Mouse (Mus musculus) embryonic fibroblast, embryonic 13.5 days (primary cell): ENCODE results near the gene Mrps21. TPM values are rescaled to one million over a fixed set of nuclear protein-coding genes. Genes with fewer than 3 reads are reported as not detected.
"Not testable (repeated sequence)": the region's sequence is repeated elsewhere in the genome, so short reads cannot be mapped to it uniquely, and the experiment has no call there.

ENCODE experiments used
- H3K27ac ChIP-seq: 2 replicates; pipeline ENCODE4 v1.5.1; 2012; ENCODE audit warnings: low read length, control low read depth, inconsistent platforms; ENCODE audit not compliant: insufficient read depth
- H3K4me1 ChIP-seq: 2 replicates; pipeline ENCODE4 v1.6.1; 2011; ENCODE audit warnings: low read length; ENCODE audit not compliant: control insufficient read depth, insufficient read depth
- H3K4me3 ChIP-seq: 2 replicates; pipeline ENCODE4 v1.5.1; 2011; ENCODE audit warnings: mild to moderate bottlenecking, control low read depth, low read length; ENCODE audit not compliant: insufficient read depth
- CTCF ChIP-seq: IDR thresholded peaks from 2 replicates; pipeline ENCODE4 v1.5.1; 2011; ENCODE audit warnings: mild to moderate bottlenecking, control low read depth, low read length, moderate library complexity, borderline replicate concordance; ENCODE audit not compliant: insufficient read depth
- POLR2A ChIP-seq: IDR thresholded peaks from 2 replicates; pipeline ENCODE4 v1.6.1; 2011; ENCODE audit warnings: low read depth, mild to moderate bottlenecking, control low read depth, low read length, moderate library complexity
- polyA plus RNA-seq: library from polyadenylated mRNA; stranded (reverse); fragments of >200 nt; gene quantifications from 2 replicates; pipeline ENCODE4 v1.2.4, GENCODE M21; 2011; ENCODE audit warnings: low read depth; ENCODE audit not compliant: missing spikeins, insufficient read length

Mrps21 gene
- 171 and 236 TPM in 2 replicates for polyA plus RNA-seq

DNA sequence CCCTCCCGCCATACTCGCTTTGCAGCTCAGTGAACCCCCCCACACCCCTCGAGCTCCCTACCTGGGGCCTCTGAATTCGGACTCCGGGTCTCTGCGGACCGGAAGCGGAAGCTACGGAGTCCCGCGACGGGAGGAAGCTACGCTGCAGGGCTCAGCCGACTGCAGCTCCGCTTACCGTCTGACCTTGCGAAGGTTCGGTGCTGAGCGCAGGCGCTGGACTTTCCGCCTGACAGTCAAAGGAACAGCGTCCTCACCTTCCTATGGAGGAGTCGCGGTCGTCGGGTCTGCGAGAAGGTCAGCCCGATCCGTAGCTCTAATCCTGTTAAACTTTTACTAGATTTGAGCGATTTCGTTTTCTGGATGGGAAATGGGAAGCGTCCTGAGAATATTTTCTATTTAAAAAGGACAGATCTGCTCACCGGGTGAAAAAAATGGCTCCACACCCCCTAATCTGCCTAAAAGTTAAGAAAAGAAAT is at the start of gene Mrps21:
TSS of gene Mrps21 (minus strand) at position 128 of the 476 bp plus-strand sequence.
- TF ChIP-seq POLR2A (peak; percentile 96), CTCF (no peak)
- H3K4me1 ChIP-seq: no peaks in the 10 kb centered on the region
- peak within 1 kb of the TSS; percentile 84 for H3K4me3 ChIP-seq
- peak within 1 kb of the TSS; percentile 65 for H3K27ac ChIP-seq

DNA sequence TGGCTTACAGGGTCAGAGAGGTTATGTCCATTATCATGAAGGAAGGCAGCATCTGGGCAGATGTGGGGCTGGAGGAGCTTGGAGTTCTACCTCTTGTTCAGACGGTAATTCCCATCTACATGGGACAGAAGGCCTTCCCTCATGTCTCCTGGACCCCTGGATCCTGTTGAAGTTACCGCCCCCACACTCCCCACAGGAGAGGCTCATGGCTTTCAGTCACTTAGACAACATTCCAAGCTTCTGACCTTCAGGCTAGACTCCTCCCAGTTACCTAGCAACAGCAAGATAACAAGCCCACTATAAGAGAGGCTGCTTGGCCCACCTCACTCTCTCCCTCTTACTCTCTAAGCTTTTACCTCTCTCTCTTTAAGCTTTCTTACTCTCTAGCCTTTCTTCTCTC is 49.2 kb upstream of the Mrps21 start:
- not testable (repeated sequence) for H3K4me3 ChIP-seq, H3K4me1 ChIP-seq, H3K27ac ChIP-seq

GRCm38 (mm10) chr3:95916760-95917159 is 45.4 kb upstream of the Mrps21 start:
- no peak for TF ChIP-seq POLR2A
- no peak for TF ChIP-seq CTCF

DNA sequence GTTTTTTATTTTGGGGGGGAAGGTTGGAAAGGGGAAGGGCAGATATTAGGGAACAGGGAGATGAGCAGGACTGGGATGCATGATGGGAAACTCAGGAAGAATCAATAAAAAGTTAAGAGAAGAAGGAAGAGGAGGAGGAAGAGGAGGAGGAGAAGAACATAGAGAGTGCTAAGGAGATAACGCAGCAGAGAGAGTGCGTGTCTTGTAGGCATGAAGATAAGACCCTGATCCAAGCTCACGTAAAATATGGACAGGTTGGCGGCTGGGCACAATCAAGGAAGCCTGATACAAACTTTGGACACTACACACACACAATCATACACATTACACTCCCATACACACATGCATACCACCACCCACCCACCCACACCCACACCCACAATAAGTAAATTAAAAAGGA is 43.4 kb upstream of the Mrps21 start:
- H3K4me1 ChIP-seq: no peaks in the 10 kb centered on the region
- no peak overlapping the region for H3K4me3 ChIP-seq
- no peak overlapping the region for H3K27ac ChIP-seq
- TF ChIP-seq POLR2A (no peak), CTCF (no peak)

More at GRCm38 (mm10) chr3:95916760-95917159, 45.4 kb upstream of the Mrps21 start:
- no peak overlapping the region for H3K27ac ChIP-seq
- H3K4me1 ChIP-seq: no peaks in the 10 kb centered on the region
- H3K4me3 ChIP-seq: no peak overlapping the region

DNA sequence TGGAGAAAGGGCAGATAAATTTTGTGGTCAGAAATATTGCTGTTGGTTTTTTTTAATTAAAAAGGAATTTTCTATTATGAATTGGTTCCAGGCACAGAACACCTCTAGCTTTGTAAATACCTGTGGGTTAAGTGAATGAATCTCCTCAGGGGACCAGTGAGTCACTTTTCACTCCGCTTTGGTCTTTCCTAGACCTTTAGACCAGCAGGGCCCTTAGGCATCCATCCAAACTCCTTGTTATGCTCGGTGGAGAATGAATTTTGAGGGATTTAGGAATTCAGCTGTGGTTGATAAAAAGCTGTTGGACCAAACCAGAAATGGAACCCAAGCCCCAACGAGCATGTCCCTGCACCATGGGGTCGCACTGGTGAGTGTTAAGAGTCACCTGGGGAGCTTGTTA is 36.3 kb upstream of the Mrps21 start:
- no peak overlapping the region for H3K4me3 ChIP-seq

DNA sequence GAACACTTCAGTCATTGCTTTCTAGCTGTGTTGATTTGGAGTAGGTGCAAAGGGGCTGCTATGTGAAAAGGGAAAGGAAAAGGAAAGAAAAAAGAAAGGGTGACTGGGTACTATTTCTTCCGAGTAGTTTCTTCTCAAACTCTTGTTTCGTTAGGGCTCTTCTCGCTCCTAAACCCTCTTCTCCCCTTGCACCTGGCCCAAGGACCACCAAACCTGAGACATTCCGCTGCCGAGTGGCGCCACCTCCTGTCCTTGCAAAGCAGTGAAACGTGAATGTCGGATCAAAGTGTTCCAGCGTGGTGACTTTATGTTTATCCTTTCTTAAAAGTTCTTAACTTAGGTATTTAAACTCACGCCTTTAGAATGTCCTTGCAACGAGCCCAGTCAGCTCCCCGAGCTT is 35.5 kb upstream of the Mrps21 start:
- Histone ChIP-seq H3K27ac (no peak overlapping the region), H3K4me3 (no peak overlapping the region), H3K4me1 (no peaks in the 10 kb centered on the region)
- TF ChIP-seq CTCF (peak; percentile 90), POLR2A (no peak)

More for the DNA sequence above, 36.3 kb upstream of the Mrps21 start:
- no peak overlapping the region for H3K27ac ChIP-seq
- H3K4me1 ChIP-seq: no peaks in the 10 kb centered on the region
- TF ChIP-seq POLR2A (no peak), CTCF (no peak)

DNA sequence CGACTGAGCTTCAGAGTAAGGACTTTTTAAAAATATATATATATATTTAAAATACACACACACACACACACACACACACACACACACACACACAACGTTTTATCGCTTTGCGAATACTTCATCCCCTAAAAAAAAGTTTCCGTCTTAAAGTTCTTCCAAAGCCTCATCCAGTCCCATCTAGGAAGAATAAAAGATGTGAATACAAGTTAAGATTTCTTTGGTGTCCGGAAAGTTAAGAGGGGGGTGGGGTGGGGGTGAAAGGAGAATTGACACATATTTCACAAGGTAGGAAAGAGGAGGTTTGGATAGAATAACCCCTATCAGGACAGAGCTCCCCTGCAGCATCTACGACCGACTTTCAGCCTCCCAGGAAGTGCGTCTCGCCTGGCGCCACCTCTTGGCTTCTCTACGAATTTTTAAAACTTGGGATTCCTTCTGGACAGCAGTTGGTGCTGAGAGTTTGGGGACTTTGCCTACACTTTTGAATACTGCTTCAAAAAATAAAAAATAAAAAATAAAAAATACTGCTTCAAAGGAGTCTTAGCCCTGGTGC is 34.7 kb upstream of the Mrps21 start:
- no peaks in the 10 kb centered on the region for H3K4me1 ChIP-seq
- TF ChIP-seq CTCF (peak; percentile 67; the same call in 1 of the 2 replicates), POLR2A (no peak)
- H3K4me3 ChIP-seq: peak overlapping the region; percentile 17; the same call in 1 of the 2 replicates
- no peak overlapping the region for H3K27ac ChIP-seq

GRCm38 (mm10) chr3:95905146-95905939 is 34.0 kb upstream of the Mrps21 start:
- no peak overlapping the region for H3K27ac ChIP-seq
- H3K4me3 ChIP-seq: peak overlapping the region; percentile 17
- TF ChIP-seq CTCF: no peak
- no peak for TF ChIP-seq POLR2A
- H3K4me1 ChIP-seq: no peaks in the 10 kb centered on the region

DNA sequence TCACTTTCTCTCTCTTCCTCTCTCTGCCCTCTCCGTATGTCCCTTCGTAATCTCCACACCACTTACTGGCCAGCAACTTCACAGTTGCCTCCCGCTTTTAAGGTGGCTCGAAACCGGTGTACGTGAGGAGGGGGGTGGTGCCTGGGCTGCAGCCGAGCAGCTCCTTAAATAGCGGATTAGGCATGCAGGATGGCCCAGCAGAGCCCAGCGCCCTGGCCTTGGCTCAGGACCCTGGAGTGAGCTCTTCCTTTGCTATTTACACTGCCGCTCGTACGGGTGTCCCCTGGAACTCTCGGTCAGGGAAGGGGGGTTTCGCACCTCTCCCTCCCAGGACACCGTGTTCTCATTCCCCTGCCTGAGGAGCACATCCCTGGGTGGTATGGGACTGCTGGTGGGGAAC is 33.2 kb upstream of the Mrps21 start, which contains the start of gene Car14:
TSS of gene Car14 (minus strand) at position 124 of the 400 bp plus-strand sequence.
- Histone ChIP-seq H3K27ac (no peak within 1 kb of the TSS), H3K4me1 (no peaks in the 10 kb centered on the region), H3K4me3 (peak within 1 kb of the TSS; percentile 17)
- TF ChIP-seq CTCF: no peak
- TF ChIP-seq POLR2A: no peak
